In the genomic region with DNA sequence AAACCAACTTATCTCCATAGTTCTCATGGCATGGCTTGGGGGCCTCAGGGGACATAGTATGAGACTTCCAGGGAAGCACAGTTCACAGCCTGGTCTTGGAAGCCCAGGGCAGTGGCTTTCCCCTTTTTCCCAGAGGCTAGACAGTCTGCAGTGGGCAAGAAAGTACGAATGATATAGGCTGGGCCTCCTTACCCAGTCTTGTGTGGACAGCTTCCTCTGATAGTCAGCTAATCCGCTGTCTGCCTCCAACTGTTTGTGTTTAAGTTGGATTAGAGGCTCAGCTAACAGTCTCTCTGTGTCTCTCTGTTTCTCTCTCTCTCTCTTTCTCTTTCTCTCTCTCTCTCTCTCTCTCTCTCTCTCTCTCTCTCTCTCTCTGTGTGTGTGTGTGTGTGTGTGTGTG, we compare ENCODE assay signal across 24 mouse cellular contexts.
DNase-seq lines count a peak whose midpoint lies in the region; ATAC-seq and TF ChIP-seq lines count a peak whose summit lies in the region.
"Had no signal": no experiment of that assay in that cellular context is flagged by ENCODE, and none has a peak within 500 bp of the region (broad histone marks: within the 10 kb centered on the region; RNA-seq: fewer than 3 reads in every experiment).

No protein-coding gene starts in this region.

- no peak overlapping the region for H3K4me3 ChIP-seq in forebrain, embryonic 10.5 days
- H3K4me3 ChIP-seq in forebrain, embryonic 14.5 days (ENCODE audit: low read depth, low read length): no peak overlapping the region
- H3K4me3 ChIP-seq in hindbrain, embryonic 10.5 days: no peak overlapping the region
- no peak overlapping the region for H3K4me3 ChIP-seq in hindbrain, postnatal 0 days (ENCODE audit: low read length)
- no peak overlapping the region for H3K4me3 ChIP-seq in midbrain, embryonic 11.5 days (ENCODE audit: low read depth, low read length)
- no peak overlapping the region for H3K4me3 ChIP-seq in midbrain, embryonic 13.5 days (replicated peaks)
- H3K4me3 ChIP-seq: embryonic facial prominence, embryonic 12.5 days; erythroblast, embryonic 14.5 days; hindbrain, embryonic 13.5 days; kidney, embryonic 15.5 days; liver, embryonic 15.5 days; midbrain, embryonic 12.5 days; neural tube, embryonic 13.5 days had no signal

- H3K4me2 ChIP-seq in forebrain, embryonic 14.5 days (ENCODE audit: low read length): no peak overlapping the region
- no peak overlapping the region for H3K4me2 ChIP-seq in hindbrain, postnatal 0 days (ENCODE audit: low read depth, low read length)
- H3K4me2 ChIP-seq in midbrain, embryonic 11.5 days: no peak overlapping the region
- no peak overlapping the region for H3K4me2 ChIP-seq in midbrain, embryonic 13.5 days (replicated peaks)
- H3K4me2 ChIP-seq: embryonic facial prominence, embryonic 12.5 days; hindbrain, embryonic 13.5 days; kidney, embryonic 15.5 days; liver, embryonic 15.5 days; midbrain, embryonic 12.5 days; neural tube, embryonic 13.5 days had no signal

- peaks cover 40% of the 10 kb centered on the region for H3K4me1 ChIP-seq in forebrain, embryonic 10.5 days
- peaks cover 12% of the 10 kb centered on the region for H3K4me1 ChIP-seq in forebrain, embryonic 14.5 days (ENCODE audit: control insufficient read depth, insufficient read depth, low read length)
- H3K4me1 ChIP-seq in hindbrain, embryonic 10.5 days (replicated peaks): peaks cover 23% of the 10 kb centered on the region
- H3K4me1 ChIP-seq in hindbrain, postnatal 0 days (ENCODE audit: insufficient read depth, low read length): peaks cover 6% of the 10 kb centered on the region
- peaks cover 17% of the 10 kb centered on the region for H3K4me1 ChIP-seq in midbrain, embryonic 11.5 days (ENCODE audit: control insufficient read depth, insufficient read depth, low read length)
- peaks cover 22% of the 10 kb centered on the region for H3K4me1 ChIP-seq in midbrain, embryonic 13.5 days (replicated peaks)
- H3K4me1 ChIP-seq: liver, embryonic 15.5 days had no signal

- H3K27ac ChIP-seq in forebrain, embryonic 10.5 days: peak overlapping the region; percentile 69; the same call in 1 of the 2 replicates
- no peak overlapping the region for H3K27ac ChIP-seq in forebrain, embryonic 14.5 days (ENCODE audit: low read depth, low read length)
- peak overlapping the region; percentile 75; the same call in 1 of the 2 replicates for H3K27ac ChIP-seq in hindbrain, embryonic 10.5 days
- no peak overlapping the region for H3K27ac ChIP-seq in hindbrain, postnatal 0 days
- no peak overlapping the region for H3K27ac ChIP-seq in midbrain, embryonic 11.5 days (ENCODE audit: low read depth, low read length)
- H3K27ac ChIP-seq in midbrain, embryonic 13.5 days: no peak overlapping the region
- H3K27ac ChIP-seq: embryonic facial prominence, embryonic 12.5 days; hindbrain, embryonic 13.5 days; kidney, embryonic 15.5 days; liver, embryonic 15.5 days; macrophage; midbrain, embryonic 12.5 days; neural tube, embryonic 13.5 days had no signal

- H3K27me3 ChIP-seq in forebrain, embryonic 10.5 days (ENCODE audit: poor library complexity, severe bottlenecking): peaks cover 9% of the 10 kb centered on the region; the same call in 1 of the 2 replicates
- no peaks in the 10 kb centered on the region for H3K27me3 ChIP-seq in forebrain, embryonic 14.5 days (replicated peaks; ENCODE audit: control insufficient read depth, insufficient read depth, low read length)
- H3K27me3 ChIP-seq in hindbrain, embryonic 10.5 days (ENCODE audit: insufficient read depth, poor library complexity, severe bottlenecking): no peaks in the 10 kb centered on the region
- H3K27me3 ChIP-seq in hindbrain, postnatal 0 days (ENCODE audit: insufficient read depth, low read length): no peaks in the 10 kb centered on the region
- H3K27me3 ChIP-seq in midbrain, embryonic 11.5 days (ENCODE audit: control insufficient read depth, insufficient read depth, low read length): no peaks in the 10 kb centered on the region
- H3K27me3 ChIP-seq in midbrain, embryonic 13.5 days: peaks cover 3% of the 10 kb centered on the region; the same call in 1 of the 2 replicates
- H3K27me3 ChIP-seq: embryonic facial prominence, embryonic 12.5 days; kidney, embryonic 15.5 days; liver, embryonic 15.5 days; Patski had no signal

- H3K36me3 ChIP-seq in forebrain, embryonic 10.5 days (replicated peaks): no peaks in the 10 kb centered on the region
- no peaks in the 10 kb centered on the region for H3K36me3 ChIP-seq in forebrain, embryonic 14.5 days (ENCODE audit: control insufficient read depth, insufficient read depth, low read length)
- no peaks in the 10 kb centered on the region for H3K36me3 ChIP-seq in hindbrain, embryonic 10.5 days
- H3K36me3 ChIP-seq in hindbrain, postnatal 0 days (ENCODE audit: insufficient read depth, low read length): no peaks in the 10 kb centered on the region
- H3K36me3 ChIP-seq in midbrain, embryonic 11.5 days (ENCODE audit: control insufficient read depth, insufficient read depth, low read length): no peaks in the 10 kb centered on the region
- H3K36me3 ChIP-seq in midbrain, embryonic 13.5 days: no peaks in the 10 kb centered on the region
- H3K36me3 ChIP-seq: embryonic facial prominence, embryonic 12.5 days; hindbrain, embryonic 13.5 days; kidney, embryonic 15.5 days; liver, embryonic 15.5 days; midbrain, embryonic 12.5 days; neural tube, embryonic 13.5 days had no signal

- no peak for DNase-seq in forebrain, embryonic 10.5 days (ENCODE audit: extremely low spot score, low spot score)
- DNase-seq in forebrain, embryonic 14.5 days (ENCODE audit: low spot score): no peak
- no peak for DNase-seq in hindbrain, embryonic 10.5 days (ENCODE audit: low spot score)
- no peak for DNase-seq in hindbrain, postnatal 0 days (ENCODE audit: low spot score)
- peak; percentile 75 for DNase-seq in midbrain, embryonic 11.5 days (ENCODE audit: low spot score, missing footprints)
- no peak for DNase-seq in left cerebral cortex, adult 18-20 months (ENCODE audit: low spot score in 2 of 2)
- DNase-seq: adrenal gland, adult 8-10 months; cerebellum, adult 9-11 months; gastrocnemius, postnatal 25 days; kidney, postnatal 4 days; right cerebral cortex, postnatal 14 days had no signal

- no peak overlapping the region for H3K9ac ChIP-seq in forebrain, embryonic 14.5 days (ENCODE audit: low read length)
- H3K9ac ChIP-seq in hindbrain, postnatal 0 days (replicated peaks; ENCODE audit: low read length): no peak overlapping the region
- H3K9ac ChIP-seq in midbrain, embryonic 11.5 days (ENCODE audit: low read length): no peak overlapping the region
- no peak overlapping the region for H3K9ac ChIP-seq in midbrain, embryonic 13.5 days (replicated peaks)
- H3K9ac ChIP-seq: embryonic facial prominence, embryonic 12.5 days; hindbrain, embryonic 13.5 days; kidney, embryonic 15.5 days; liver, embryonic 15.5 days had no signal

- no peak for ATAC-seq in forebrain, embryonic 14.5 days
- no peak for ATAC-seq in hindbrain, postnatal 0 days
- ATAC-seq in midbrain, embryonic 11.5 days (ENCODE audit: low FRiP score): no peak
- ATAC-seq in midbrain, embryonic 13.5 days: no peak
- ATAC-seq in cerebellum, adult (ENCODE audit: insufficient number of reproducible peaks, low FRiP score, low TSS enrichment): no peak
- ATAC-seq: CD4-positive, CD25-positive, alpha-beta regulatory T cell, adult 4 months; forebrain, embryonic 16.5 days; Patski had no signal

- no peak for TF ChIP-seq CTCF in hindbrain, postnatal 0 days (IDR thresholded peaks at IDR 0.05; ENCODE audit: low read depth)

- no peaks in the 10 kb centered on the region for H3K9me3 ChIP-seq in forebrain, embryonic 10.5 days
- no peaks in the 10 kb centered on the region for H3K9me3 ChIP-seq in forebrain, embryonic 14.5 days (replicated peaks; ENCODE audit: control insufficient read depth, low read length)
- no peaks in the 10 kb centered on the region for H3K9me3 ChIP-seq in hindbrain, embryonic 10.5 days
- no peaks in the 10 kb centered on the region for H3K9me3 ChIP-seq in hindbrain, postnatal 0 days (ENCODE audit: low read length)
- H3K9me3 ChIP-seq in midbrain, embryonic 11.5 days (ENCODE audit: control insufficient read depth, low read length): no peaks in the 10 kb centered on the region
- H3K9me3 ChIP-seq in midbrain, embryonic 13.5 days: no peaks in the 10 kb centered on the region
- H3K9me3 ChIP-seq: embryonic facial prominence, embryonic 12.5 days; hindbrain, embryonic 13.5 days; kidney, embryonic 15.5 days; liver, embryonic 15.5 days; midbrain, embryonic 12.5 days; neural tube, embryonic 13.5 days had no signal

- WGBS in forebrain, embryonic 10.5 days: 50% methylated on average over 2 of the region's 2 CpGs
- whole genome bisulfite sequencing in forebrain, embryonic 14.5 days: 25% methylated on average over 2 of the region's 2 CpGs
- 64% methylated on average over 2 of the region's 2 CpGs for WGBS in hindbrain, embryonic 10.5 days
- WGBS in hindbrain, postnatal 0 days: 53% methylated on average over 2 of the region's 2 CpGs
- WGBS in midbrain, embryonic 11.5 days: 13% methylated on average over 2 of the region's 2 CpGs
- 22% methylated on average over 2 of the region's 2 CpGs for WGBS in midbrain, embryonic 13.5 days

Comparison
In these comparisons a context has a peak if more than half of its experiments do, and no peak if none do; other contexts are left out.
1. H3K27ac ChIP-seq: peak in forebrain, embryonic 10.5 days (single experiment) and hindbrain, embryonic 10.5 days (single experiment); none in forebrain, embryonic 14.5 days (single experiment), hindbrain, postnatal 0 days (single experiment), midbrain, embryonic 11.5 days (single experiment) and midbrain, embryonic 13.5 days (single experiment).